Mouse (Mus musculus): ENCODE measurements around the gene Tcf7l2.

Tcf7l2 gene

DNA sequence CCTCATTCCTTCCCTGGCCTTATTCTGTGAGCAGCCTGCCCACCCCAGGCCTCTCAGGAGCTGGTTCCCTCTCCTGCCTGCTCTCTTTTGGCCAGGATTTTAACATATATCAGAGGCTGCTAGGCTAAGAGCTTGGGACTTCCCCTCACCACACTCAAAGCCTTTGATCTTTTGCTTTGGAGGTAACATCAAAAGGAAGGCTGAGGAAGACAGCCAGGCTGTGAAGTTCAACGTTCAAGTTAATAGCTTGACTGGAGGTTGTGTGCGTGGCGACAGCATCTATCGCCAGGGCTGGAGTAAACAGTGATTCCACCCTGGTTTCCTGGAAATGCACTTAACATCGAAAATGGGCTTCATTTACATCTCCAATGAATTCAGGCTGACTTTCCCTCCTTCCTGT is 51.0 kb downstream of the Tcf7l2 start:
- in situ Hi-C loops (cut with MboI, MseI), result no loop called here

DNA sequence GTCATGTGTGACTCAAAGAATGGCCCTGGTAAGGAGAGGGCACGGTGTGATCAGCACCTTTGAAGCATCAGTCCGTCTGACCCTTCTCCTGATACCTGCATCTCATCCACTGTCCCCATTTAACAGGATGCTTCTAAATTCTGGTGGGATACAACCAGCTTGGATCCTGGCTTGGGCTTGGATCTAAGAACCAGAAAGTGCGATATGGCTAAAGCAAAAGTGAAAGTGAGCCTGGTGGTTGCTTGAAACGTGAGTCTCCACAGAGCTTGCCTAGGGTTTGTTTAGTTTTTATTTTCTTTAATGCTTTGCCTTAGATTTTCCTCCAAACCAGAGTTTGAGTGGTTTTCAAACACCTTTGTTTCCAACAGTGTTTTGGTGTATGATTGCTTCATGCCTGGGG is 51.4 kb downstream of the Tcf7l2 start:
- in situ Hi-C loops (cut with MboI, MseI), result no loop called here

DNA sequence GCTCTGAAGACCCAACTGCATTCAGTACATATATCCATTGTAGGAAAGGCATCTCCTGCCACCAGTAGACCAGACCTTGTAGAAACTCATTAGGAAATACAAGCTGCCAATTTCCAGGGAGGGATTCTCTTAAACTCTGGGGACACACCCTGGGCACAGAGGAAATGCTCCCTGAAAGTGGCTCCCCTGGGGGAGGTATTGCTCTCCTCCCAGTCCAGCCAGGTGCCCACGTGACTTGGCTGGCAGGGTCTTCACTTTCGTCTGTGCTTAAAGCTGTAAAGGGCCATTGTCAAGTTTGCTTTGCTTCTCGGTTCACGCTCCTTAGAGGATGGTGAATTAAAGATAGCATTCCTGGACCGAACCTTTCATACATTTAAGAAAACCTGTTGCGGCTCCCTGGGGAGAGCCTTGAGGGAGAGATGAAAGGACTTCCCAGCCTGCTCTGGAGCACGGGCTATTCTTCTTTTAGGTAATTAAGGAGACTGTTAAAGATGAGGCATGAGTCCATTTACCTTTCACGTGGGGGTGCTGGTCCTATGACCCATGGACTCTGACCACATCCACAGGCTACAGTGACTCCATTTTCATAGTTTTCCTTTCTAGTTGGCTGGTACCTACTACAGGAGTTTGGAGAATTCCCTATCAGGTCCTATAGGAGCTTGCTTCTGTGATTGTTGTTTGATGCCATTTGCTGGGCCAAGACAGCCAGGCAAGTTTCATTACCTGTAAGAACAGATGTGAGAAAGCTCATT is 52.8 kb downstream of the Tcf7l2 start:
- in situ Hi-C loops (cut with MboI, MseI), result no loop called here

DNA sequence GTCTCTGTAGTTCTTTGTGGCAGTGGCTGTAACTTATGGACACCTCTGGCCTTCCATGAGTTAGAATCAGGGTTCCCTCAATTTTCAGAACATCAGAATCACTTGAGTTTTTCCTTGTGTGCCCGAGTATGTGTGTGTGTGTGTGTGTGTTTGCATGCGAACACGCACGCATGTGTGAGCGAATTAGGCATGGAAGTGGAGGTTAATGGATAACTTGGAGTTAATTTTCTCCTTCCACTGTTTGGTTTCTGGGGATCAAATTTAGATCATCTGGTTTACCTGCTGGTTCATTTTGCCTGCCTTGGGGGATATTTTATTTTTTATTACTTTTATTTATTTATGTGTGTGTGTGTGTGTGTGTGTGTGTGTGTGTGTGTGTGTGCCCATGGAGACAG is 53.3 kb downstream of the Tcf7l2 start:
- in situ Hi-C loops (cut with MboI, MseI), result no loop called here

DNA sequence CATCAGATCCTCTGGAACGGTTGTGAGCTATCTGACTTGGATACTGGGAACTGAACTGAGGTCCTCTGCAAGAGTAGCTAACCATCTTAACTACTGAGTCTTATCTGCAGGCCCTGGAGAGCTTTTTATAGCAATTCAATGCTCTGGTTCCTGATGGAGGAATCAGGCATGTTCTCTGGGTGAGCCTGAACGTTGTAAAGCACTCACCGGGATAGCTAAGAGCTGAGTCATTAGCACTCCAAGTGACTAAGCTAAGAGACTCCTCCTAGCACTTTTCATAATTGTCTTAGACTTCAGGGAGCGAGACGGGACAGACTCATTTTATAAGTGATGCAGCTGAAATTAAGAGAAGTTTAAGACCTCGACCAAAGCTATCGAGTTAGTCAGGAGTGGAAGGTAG is 53.7 kb downstream of the Tcf7l2 start:
- in situ Hi-C loops (cut with MboI, MseI), result no loop called here

DNA sequence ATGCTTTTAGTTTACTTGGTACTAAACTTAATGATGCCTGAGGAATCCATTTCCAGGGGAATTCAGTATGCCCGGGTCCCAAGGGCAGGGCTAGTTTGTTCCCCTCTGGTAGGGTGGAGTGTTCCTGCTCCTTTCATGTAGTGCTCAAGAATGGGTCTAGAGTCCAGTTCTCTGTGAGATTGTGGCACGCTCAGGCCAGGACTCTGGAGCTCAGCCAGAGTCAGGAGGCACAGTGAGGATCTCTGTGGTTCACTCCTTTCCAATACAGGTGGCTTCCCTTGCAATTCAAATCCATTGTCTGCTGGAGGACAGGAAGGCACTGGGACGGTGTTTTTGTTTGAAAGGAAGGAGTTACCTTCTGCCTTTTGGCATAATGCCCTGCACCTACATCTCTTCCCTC is 56.2 kb downstream of the Tcf7l2 start:
- in situ Hi-C loops (cut with MboI, MseI), result no loop called here

DNA sequence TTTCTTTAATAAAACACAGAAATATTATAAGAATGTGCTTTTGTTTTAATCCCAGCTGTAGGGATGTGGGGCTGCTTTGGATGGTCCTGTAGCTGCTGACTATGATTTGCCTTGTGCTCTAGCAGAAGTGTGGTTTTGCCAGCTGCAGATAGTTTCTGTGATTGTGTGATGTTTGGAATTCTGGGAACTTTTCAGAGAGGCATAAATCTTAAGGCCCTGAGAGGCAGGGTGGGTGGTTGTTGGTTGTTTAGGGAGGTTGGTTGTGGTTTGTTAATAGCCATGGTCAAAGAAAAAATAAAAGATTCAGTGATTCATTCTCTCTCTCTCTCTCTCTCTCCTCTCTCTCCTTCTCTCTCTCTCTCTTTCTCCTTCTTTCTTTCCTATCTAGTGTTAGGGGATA is 57.8 kb downstream of the Tcf7l2 start:
- in situ Hi-C loops (cut with MboI, MseI), result no loop called here

DNA sequence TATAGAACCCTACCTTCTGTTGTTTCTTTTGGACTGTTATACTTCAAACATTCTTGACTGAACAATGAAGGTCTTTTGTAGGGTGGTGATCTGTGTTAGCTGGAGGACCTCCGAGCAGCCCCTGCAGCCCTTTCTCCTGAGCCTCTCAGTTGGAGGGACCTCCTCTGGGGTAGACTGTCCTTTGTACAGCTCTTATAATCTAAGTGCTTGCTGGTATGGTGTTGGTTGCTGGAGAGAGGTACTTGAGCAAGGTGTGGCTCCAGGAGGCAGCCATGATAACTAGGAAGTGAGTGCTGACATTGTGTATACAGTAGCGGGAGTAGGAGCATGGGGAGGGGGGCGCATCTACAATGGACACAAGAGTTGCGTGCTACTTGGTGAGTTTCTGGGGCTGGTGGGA is 58.4 kb downstream of the Tcf7l2 start:
- in situ Hi-C loops (cut with MboI, MseI), result no loop called here

DNA sequence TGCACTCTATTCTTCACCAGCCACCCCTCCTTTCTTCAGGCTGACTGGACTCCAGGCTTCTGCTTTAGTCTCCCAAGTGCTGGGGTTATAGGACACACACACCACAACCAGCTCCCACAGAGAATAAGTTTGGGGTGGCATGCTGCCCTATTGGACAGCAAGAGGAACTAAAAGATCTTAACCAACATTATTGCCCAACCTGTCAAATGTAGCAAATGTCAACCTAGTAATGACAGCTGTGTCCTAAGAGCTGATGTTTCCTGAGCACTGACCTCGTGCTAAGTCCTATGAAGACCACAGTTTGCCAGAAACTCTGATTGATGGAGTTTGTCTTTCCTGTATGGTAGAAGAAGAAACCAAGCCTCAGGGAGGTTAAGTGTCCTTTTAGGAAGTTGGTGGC is 61.5 kb downstream of the Tcf7l2 start:
- in situ Hi-C loops (cut with MboI, MseI), result no loop called here

DNA sequence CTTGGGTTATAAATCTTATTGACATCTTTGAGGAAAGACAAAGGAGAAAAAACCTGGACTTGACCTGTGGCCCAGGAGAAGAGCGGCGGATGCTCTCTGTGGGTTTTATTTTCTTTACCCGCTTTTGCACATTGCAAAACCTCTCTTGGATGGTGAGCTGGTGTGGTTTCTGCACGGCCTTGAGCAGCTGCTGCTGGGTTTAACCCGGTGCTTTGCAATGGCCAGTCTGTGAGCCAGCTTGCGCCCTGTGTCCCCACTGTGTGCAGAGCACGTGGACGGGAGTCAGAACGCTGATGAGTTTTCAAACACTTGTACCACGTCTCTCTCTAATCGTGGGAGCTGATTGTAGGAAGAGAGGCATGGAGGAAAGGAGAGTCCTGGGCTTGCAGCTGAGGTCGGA is 62.2 kb downstream of the Tcf7l2 start:
- in situ Hi-C loops (cut with MboI, MseI), result no loop called here

DNA sequence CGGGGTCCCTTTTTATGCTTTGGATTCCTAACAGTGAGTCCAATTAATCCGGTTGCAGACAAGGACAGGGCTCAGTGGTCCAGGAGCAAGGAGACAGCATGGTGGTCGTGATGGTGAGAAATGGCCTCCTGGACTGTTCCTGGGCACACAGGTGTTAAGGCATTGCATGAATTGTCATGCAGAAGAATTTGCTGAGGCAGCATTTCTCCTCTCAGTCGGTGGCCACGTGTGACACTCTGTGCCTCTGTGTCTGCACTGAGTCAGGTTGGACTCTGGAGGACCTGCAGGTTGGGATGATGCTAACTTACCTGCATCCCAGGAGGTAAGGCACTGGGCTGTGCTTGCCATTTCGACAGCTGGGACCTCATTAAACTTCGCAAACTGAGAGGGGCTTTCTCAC is 63.2 kb downstream of the Tcf7l2 start:
- in situ Hi-C loops (cut with MboI, MseI), result no loop called here

DNA sequence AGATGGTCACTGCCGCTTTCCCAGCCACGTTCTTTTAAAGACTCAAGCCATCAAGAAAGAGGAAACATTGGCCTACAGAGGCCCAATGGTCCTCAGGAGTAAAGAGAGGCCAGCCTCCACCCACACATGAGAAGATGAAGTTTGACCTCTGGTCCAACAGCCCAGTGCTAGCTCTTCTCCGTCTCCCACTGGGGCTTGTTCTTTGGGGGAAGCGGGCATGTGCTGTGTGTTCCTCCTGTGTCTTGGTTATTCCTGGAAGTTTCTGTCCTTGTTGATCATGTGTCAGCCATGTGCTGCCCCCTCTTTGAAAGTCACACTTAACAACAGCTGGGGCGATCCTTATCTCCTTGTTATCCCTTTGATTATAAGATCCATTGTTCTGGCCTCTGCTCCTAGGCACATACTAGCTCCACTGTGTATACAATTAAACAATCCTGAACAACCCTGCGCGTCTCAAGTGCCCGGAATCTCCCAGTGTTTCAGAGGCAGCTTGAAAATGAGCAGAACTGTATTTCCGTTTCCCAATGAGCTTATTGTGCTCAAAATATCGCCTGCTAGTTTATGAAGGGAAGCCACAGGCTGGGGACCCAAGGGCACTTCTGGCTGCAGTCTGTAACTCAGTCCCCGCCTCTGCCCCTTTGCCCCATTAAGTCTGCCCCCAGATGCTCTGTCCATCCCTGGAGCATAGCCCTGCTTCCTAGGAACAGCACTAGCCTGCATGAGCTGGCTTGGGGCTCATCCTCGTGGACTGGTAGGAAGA is 65.0 kb downstream of the Tcf7l2 start:
- in situ Hi-C loops (cut with MboI, MseI), result no loop called here

DNA sequence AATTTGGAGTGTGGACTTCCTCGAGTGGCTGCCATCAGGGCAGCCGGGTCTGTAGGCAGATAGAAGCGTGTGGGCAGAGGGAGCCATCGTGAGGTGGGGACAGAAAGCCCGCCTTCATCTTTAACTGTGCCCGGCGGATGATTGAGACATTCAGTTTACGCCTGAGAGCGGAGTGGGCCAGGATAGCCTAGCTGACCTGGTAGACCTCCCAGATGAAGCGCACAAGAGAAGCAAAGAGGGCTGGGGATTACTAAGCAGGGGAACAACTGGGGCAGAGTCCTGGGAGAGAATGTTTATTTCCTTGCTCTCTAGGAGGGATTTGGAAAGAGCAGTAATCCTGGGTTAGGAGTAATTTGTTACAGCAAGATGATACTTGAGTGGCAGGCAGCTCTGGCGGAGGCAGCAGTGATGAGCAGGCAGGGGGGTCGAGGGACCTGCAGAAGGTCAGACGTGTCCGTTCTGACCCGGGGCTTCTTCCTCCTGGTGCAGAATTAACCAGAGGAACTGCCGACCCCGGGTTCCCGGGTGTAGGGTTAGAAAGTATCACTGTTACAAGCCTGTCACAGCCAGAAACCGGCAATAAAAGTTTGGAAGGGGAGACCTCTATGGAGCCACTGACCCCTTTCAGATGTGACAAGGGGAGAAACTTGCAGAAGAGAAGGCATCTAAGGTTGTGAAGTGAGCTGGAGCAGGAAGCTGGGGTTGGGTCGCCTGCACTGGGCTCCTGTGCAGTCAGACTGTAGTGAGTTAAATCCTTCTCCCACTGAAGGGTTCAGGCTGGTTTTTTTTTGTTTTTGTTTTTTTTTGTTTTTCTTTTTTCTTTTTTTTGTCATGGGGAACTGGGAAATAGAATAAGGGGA is 65.8 kb downstream of the Tcf7l2 start:
- in situ Hi-C loops (cut with MboI, MseI), result no loop called here

DNA sequence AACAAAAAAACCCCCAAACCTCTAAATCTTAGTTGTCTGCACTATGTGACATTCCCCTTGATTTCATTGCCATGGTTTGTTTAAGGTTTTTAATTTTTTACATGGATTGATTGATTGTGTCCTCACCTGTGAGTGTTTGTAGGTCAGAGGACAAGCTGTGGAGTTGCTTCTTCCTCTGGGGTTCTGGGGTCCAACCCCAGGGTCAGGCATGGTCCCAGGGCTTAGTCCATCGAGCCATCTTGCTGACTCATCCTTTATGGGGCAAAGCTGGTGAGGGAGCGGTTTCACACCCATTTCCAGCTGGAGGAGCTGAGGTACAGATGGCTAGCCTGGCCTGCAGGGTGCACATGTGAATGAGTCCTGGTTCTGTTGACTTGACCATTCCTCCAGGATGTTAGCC is 66.7 kb downstream of the Tcf7l2 start:
- in situ Hi-C loops (cut with MboI, MseI), result no loop called here

DNA sequence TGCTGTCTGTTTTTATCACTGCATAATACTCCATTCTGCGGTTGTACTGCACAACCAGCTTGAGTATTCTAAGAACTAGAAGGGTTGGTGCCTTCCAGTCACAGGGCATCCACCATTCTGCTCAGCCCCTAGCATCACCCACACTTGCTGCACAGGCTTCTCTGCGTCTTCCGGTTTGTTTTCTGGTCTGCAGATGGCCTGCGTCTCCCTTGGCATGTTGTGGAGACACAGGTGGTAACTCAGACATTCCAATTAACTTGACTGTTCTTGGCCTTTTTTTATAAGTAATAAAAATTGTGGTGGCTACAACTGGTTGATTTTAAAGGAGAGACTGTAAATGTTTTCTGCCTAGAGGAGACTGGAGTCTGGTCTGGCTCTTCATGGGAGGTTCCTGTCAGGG is 67.9 kb downstream of the Tcf7l2 start:
- in situ Hi-C loops (cut with MboI, MseI), result no loop called here

DNA sequence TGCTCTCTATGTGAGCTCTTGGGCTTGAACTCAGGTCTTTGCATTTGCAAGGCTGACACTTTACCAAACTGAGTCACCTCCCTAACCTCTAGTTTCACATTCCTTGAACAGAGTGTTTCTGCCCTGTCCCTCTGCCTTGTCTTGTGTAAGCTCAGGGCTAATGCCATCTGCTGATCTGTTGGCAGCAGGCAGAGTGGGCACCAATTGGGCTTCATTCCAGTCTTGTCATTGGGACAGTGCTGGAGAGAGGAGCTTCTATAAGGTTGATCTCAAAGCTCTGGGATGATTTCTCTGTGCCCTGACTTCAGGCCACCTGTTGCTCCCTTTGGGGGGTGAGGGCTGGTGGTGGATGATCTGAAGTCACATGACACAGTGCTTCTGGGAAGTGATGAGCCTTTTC is 70.6 kb downstream of the Tcf7l2 start:
- in situ Hi-C loops (cut with MboI, MseI), result no loop called here

DNA sequence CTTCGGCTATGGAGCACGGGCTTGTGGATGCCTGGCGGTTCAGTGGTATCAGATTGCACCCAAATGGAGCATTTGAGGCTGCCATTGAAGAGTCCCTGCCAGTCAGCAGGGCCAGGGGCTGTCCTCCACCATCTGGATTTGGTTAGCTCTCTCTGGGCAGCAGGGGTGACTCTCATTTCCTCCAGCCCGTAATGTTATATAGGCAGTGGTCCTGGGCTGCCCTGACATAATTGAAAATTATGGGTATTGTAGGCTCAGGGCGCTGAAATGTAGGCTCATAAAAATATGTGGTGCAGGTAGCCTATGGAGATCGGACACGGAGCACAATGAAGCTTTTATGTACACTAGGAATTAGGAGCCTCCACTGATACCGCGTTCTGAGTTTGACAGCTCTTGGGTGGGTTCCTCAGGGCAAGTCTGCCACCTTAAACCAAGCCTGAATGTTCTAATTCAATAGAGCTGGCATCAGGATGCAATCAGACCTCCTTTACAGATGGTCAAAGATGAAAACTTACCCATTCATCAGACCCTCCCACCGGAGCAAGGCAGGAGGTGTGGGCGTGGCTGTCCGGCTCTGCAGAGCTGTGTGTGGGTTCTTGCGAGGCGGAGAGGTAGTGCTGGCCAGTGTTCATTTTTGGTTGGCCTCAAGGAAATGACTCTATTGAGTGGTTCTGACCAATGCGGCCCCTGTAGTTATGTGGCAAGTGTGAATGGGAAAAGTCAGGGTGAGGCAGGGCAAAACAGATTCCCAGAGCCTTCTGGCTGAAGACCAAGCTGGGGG is 73.6 kb downstream of the Tcf7l2 start:
- in situ Hi-C loops (cut with MboI, MseI), result no loop called here

DNA sequence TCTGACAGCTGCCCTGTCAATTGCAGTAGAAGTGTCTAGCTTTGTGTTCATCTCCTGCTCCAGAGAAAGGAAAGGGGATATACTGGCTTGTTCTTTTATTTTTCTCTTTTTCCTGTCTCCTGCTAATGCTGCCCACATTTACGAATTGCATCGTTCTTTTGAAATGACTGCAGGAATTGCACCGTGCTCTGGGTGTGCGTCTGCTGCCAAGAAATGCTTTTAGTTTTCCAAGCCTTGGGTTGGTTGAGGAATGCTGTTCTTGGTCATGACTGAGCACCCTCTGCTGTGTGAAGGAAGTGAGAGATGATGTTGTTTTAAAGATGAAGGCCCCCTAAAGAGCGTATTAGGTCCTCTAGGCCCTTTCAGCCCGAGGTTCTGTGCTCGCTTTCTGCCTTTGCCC is 75.4 kb downstream of the Tcf7l2 start:
- in situ Hi-C loops (cut with MboI, MseI), result no loop called here

DNA sequence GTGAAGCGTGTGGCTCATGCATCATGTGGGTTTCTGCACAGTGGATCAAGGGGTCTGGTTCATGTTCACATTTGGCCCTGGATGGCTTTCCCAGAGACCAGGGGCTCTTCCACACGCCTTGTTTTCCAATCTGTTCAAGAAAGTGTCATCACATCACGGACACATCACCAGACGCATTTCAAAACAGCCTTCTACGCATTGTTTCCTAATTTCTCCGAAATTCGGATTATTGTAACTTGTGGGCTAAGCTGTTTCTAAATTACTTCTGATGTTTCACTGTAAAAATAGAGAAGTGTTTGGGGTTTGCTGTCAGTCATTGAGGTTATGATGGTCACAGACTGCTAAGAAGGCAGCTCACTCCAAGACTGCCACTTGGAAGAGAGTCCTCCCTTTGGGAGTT is 78.6 kb downstream of the Tcf7l2 start:
- in situ Hi-C loops (cut with MboI, MseI), result no loop called here

DNA sequence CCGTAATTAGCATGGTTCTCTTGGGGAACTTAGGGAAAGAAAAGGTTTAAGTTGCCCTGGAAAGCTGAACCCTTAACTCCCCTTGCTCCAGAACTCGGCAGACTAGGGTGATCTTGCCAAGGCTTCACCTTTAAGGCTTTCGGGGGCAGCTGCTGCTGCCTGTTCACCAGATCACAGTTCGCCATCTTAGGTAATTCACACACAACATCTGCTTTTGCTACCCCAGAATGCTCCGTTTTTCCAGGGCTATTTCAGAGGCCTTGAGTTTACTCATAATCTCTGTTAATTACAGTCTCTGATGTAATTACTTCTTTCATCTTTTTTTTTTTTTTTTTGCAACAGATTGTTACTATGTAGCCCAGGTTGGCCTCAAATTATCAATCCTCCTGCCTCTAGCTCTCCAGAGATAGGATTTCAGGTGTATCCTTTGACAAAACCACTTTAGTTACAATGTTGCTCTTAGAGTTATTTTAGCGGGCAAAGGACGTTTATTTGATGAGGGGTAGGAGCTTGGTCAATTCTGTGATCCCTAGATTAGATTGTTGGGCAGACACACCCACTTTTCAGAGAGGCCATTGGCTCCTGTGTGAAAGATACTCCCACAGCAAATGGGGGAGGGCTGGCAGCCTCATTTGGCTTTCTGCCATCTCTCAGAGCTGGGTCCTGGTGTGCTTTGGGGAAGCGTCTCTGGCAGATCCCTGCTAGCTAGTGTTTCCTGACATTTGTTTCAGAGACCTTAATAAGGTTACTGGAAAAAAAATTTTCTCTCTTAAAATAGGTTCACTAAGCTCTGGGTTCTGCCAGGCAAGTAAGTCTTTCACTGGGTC is 83.6 kb downstream of the Tcf7l2 start:
- in situ Hi-C loops (cut with MboI, MseI), result no loop called here

DNA sequence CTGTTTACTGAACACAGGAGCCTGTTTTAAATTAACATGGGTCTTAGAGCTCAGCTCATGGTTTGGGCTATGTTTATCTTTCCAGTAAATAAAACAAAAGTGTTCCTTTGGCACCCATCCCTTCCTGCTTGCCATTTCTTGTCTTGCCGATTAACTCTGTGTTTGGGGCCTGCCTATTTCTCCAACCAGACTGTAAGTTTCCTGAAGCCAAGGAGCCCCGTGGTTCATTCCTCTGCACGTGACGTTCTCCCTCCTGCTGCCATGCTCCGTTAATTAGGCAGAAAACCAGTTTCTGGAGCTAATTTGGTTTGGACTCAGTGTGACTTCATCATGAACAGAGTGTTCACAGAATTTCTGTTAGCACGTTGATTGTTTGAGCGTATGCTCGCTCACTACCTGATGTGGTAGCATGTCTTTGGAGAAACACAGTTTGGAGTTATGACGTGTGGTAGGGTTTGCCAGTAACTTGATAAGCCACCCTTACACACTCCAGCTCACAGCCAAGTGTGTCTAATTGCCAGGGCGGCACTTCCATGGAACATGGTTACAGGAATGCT is 84.4 kb downstream of the Tcf7l2 start:
- in situ Hi-C loops (cut with MboI, MseI), result no loop called here
